In genomic region chr13:46588606-46589005, GRCm38 (mm10) we compare ENCODE assay signal across 25 mouse cellular contexts.
DNase-seq lines count a peak whose midpoint lies in the region; ATAC-seq and TF ChIP-seq lines count a peak whose summit lies in the region.
"Had no signal": no experiment of that assay in that cellular context is flagged by ENCODE, and none has a peak within 500 bp of the region (broad histone marks: within the 10 kb centered on the region; RNA-seq: fewer than 3 reads in every experiment).

No protein-coding gene starts in this region.

- no peak overlapping the region for H3K4me3 ChIP-seq in heart, postnatal 0 days (ENCODE audit: low read depth, low read length)
- H3K4me3 ChIP-seq: forebrain, embryonic 10.5 days; forebrain, embryonic 13.5 days; heart, adult 2 months; heart, embryonic 15.5 days; hindbrain, embryonic 12.5 days; hindbrain, embryonic 15.5 days had no signal

- no peak for TF ChIP-seq CTCF in heart, postnatal 0 days (IDR thresholded peaks at IDR 0.05; ENCODE audit: low read depth)

- H3K27ac ChIP-seq in heart, postnatal 0 days (ENCODE audit: low read depth), result peak overlapping the region; percentile 35; the same call in 1 of the 2 replicates
- H3K27ac ChIP-seq: forebrain, embryonic 10.5 days; forebrain, embryonic 13.5 days; heart, adult 2 months; heart, embryonic 15.5 days; hindbrain, embryonic 12.5 days; hindbrain, embryonic 15.5 days had no signal

- H3K36me3 ChIP-seq in heart, postnatal 0 days (replicated peaks; ENCODE audit: control insufficient read depth, insufficient read depth, low read length), result peaks cover 13% of the 10 kb centered on the region
- H3K36me3 ChIP-seq: forebrain, embryonic 10.5 days; heart, embryonic 15.5 days; hindbrain, embryonic 12.5 days; hindbrain, embryonic 15.5 days had no signal

- WGBS in heart, postnatal 0 days, result 78% methylated on average over 5 of the region's 5 CpGs

- peak; percentile 33; the same call in 1 of the 2 replicates for ATAC-seq in heart, postnatal 0 days (ENCODE audit: insufficient read depth, low read depth)
- ATAC-seq: forebrain, embryonic 13.5 days; forebrain, embryonic 16.5 days; intestine, postnatal 0 days had no signal

- no peaks in the 10 kb centered on the region for H3K9me3 ChIP-seq in heart, postnatal 0 days (replicated peaks; ENCODE audit: control insufficient read depth, low read length)
- H3K9me3 ChIP-seq: forebrain, embryonic 10.5 days; forebrain, embryonic 13.5 days; heart, embryonic 15.5 days; hindbrain, embryonic 12.5 days; hindbrain, embryonic 15.5 days had no signal

- no peak overlapping the region for H3K9ac ChIP-seq in heart, postnatal 0 days (replicated peaks; ENCODE audit: low read depth, low read length)
- H3K9ac ChIP-seq: forebrain, embryonic 13.5 days; heart, embryonic 15.5 days; hindbrain, embryonic 12.5 days; hindbrain, embryonic 15.5 days had no signal

- peak; percentile 55 for DNase-seq in gastrocnemius, adult 18-20 months (ENCODE audit: low spot score)
- no peak for DNase-seq in gastrocnemius, postnatal 36 days
- DNase-seq in heart, postnatal 0 days (ENCODE audit: low spot score), result no peak
- no peak for DNase-seq in heart, adult 8-10 months (ENCODE audit: low spot score)
- peak; percentile 24 for DNase-seq in right cerebral cortex, postnatal 25 days
- DNase-seq in right cerebral cortex, postnatal 36 days (ENCODE audit: low spot score in 2 of 2), result no peak
- DNase-seq in embryo, embryonic 10 days (ENCODE audit: low spot score), result no peak
- DNase-seq: adrenal gland, adult 2 months; adrenal gland, postnatal 14 days; B cell, adult 2 months; cerebellum, adult 11-12 months; cerebellum, adult 8-10 months; cerebellum, postnatal 10 days; cerebellum, postnatal 36 days; gastrocnemius, postnatal 25 days; heart, adult 2 months; heart, postnatal 14 days had no signal

- intact Hi-C loops in gastrocnemius, postnatal 36 days (cut with DNase I), result no loop called here

- H3K4me1 ChIP-seq in heart, postnatal 0 days (ENCODE audit: control insufficient read depth, insufficient read depth), result no peaks in the 10 kb centered on the region
- H3K4me1 ChIP-seq: heart, embryonic 15.5 days; hindbrain, embryonic 12.5 days; hindbrain, embryonic 15.5 days had no signal

- no peaks in the 10 kb centered on the region for H3K27me3 ChIP-seq in heart, postnatal 0 days (ENCODE audit: control insufficient read depth, insufficient read depth, low read length)
- H3K27me3 ChIP-seq: forebrain, embryonic 13.5 days; heart, embryonic 15.5 days; hindbrain, embryonic 12.5 days; hindbrain, embryonic 15.5 days had no signal

- no peak overlapping the region for H3K4me2 ChIP-seq in heart, postnatal 0 days (ENCODE audit: low read depth, low read length)
- H3K4me2 ChIP-seq: forebrain, embryonic 13.5 days; heart, embryonic 11.5 days; heart, embryonic 15.5 days; hindbrain, embryonic 12.5 days; hindbrain, embryonic 15.5 days had no signal

- no peak for TF ChIP-seq EP300 in heart, postnatal 0 days (IDR thresholded peaks at IDR 0.05; ENCODE audit: low read depth)

Comparison
In these comparisons a context has a peak if more than half of its experiments do, and no peak if none do; other contexts are left out.
1. DNase-seq: peak in gastrocnemius, adult 18-20 months (single experiment) and right cerebral cortex, postnatal 25 days (single experiment); none in gastrocnemius, postnatal 36 days (0 of 2), heart, postnatal 0 days (single experiment), heart, adult 8-10 months (single experiment), right cerebral cortex, postnatal 36 days (0 of 2) and embryo, embryonic 10 days (single experiment).